Mouse (Mus musculus) ES-E14 (cell line): ENCODE results near the gene Dennd5a. TPM values are rescaled to one million over a fixed set of nuclear protein-coding genes. Genes with fewer than 3 reads are reported as not detected.

Experiments used
- DNase-seq: peaks from one replicate; pipeline ENCODE4 v3.0.0-alpha.2; 2013; ENCODE audit warnings: low read depth, low spot score
- H3K27ac ChIP-seq: 2 replicates; pipeline ENCODE4 v1.5.1; 2012; ENCODE audit warnings: low read depth, mild to moderate bottlenecking, low read length, moderate library complexity, mixed read lengths; ENCODE audit not compliant: poor library complexity, insufficient read depth, severe bottlenecking
- H3K36me3 ChIP-seq: 2 replicates; pipeline ENCODE4 v1.6.1; 2012; ENCODE audit warnings: mild to moderate bottlenecking, low read length, moderate library complexity, mixed read lengths; ENCODE audit not compliant: control insufficient read depth, poor library complexity, insufficient read depth, severe bottlenecking
- H3K4me1 ChIP-seq, 2 experiments: fragments of 150-350 bp in 1 of 2; sonication (generic) in 1 of 2; 2 replicates each; pipeline ENCODE4 v1.6.1; 2012; ENCODE audit warnings: low read length in 2 of 2, mild to moderate bottlenecking in 1 of 2, mixed read lengths in 1 of 2; ENCODE audit not compliant: control insufficient read depth in 2 of 2, insufficient read depth in 2 of 2, poor library complexity in 1 of 2
- H3K4me3 ChIP-seq, 2 experiments: fragments of 150-350 bp in 1 of 2; sonication (generic) in 1 of 2; 2 replicates each; pipeline ENCODE4 v1.5.1; 2012; ENCODE audit warnings: low read length in 2 of 2, low read depth in 1 of 2, mild to moderate bottlenecking in 1 of 2, mixed read lengths in 1 of 2; ENCODE audit not compliant: insufficient read depth in 1 of 2, poor library complexity in 1 of 2, severe bottlenecking in 1 of 2
- H3K9ac ChIP-seq: 2 replicates; pipeline ENCODE4 v1.6.1; 2012; ENCODE audit warnings: low read depth, mild to moderate bottlenecking, low read length, mixed read lengths; ENCODE audit not compliant: poor library complexity, insufficient read depth, severe bottlenecking
- H3K9me3 ChIP-seq: fragments of 150-350 bp; sonication (generic); 2 replicates; pipeline ENCODE4 v1.6.1; 2012; ENCODE audit warnings: low read depth, mild to moderate bottlenecking, low read length; ENCODE audit not compliant: control insufficient read depth, insufficient read depth
- CHD2 ChIP-seq: IDR thresholded peaks from 2 replicates; pipeline ENCODE4 v1.6.1; 2014; ENCODE audit warnings: mild to moderate bottlenecking, low read depth, low read length, inconsistent platforms
- HCFC1 ChIP-seq: IDR thresholded peaks from 2 replicates; pipeline ENCODE4 v1.6.1; 2012; ENCODE audit warnings: low read length, inconsistent platforms, borderline replicate concordance; ENCODE audit not compliant: insufficient read depth
- MAFK ChIP-seq: IDR thresholded peaks from 2 replicates; pipeline ENCODE4 v1.6.1; 2014; ENCODE audit warnings: mild to moderate bottlenecking, low read depth, low read length, inconsistent platforms; ENCODE audit not compliant: insufficient read depth
- ZC3H11A ChIP-seq: IDR thresholded peaks from 2 replicates; pipeline ENCODE4 v1.6.1; 2012; ENCODE audit warnings: low read depth, mild to moderate bottlenecking, inconsistent platforms, low read length, borderline replicate concordance
- ZNF384 ChIP-seq: IDR thresholded peaks from 2 replicates; pipeline ENCODE4 v1.6.1; 2012; ENCODE audit warnings: low read depth, low read length, inconsistent platforms
- in situ Hi-C, 2 experiments: fragments of 600-800 bp; cut with MboI; formaldehyde crosslinking; loops; one replicate each; pipeline ENCODE4 v1.15.1; 2025; ENCODE audit warnings: low sequenced_read_pairs in 2 of 2, inconsistent platforms in 1 of 2; ENCODE audit not compliant: unreplicated experiment in 2 of 2
- total RNA-seq: library from RNA; depleted of rRNA; stranded (reverse); fragments of 300-350 nt; gene quantifications from 2 replicates; pipeline ENCODE4 v1.2.3, GENCODE M21; 2012; rRNA removed

Gene Dennd5a
- total RNA-seq, 1 experiment: 28.8 TPM

GRCm38 (mm10) chr7:109849750-109850434 is 110.4 kb downstream of the Dennd5a start:
- Histone ChIP-seq H3K4me3 (no peak overlapping the region), H3K9me3 (no peaks in the 10 kb centered on the region), H3K36me3 (no peaks in the 10 kb centered on the region), H3K9ac (no peak overlapping the region), H3K27ac (no peak overlapping the region), H3K4me1 (no peaks in the 10 kb centered on the region)
- in situ Hi-C loops: no loop called here
- no peak for DNase-seq
- no peak for TF ChIP-seq CHD2
- TF ChIP-seq HCFC1: no peak
- no peak for TF ChIP-seq ZC3H11A
- TF ChIP-seq MAFK: no peak
- no peak for TF ChIP-seq ZNF384

GRCm38 (mm10) chr7:109848867-109849733 is 111.2 kb downstream of the Dennd5a start:
- Histone ChIP-seq H3K9ac (no peak overlapping the region), H3K27ac (no peak overlapping the region), H3K4me1 (no peaks in the 10 kb centered on the region), H3K4me3 (no peak overlapping the region), H3K36me3 (no peaks in the 10 kb centered on the region), H3K9me3 (no peaks in the 10 kb centered on the region)
- no peak for DNase-seq
- TF ChIP-seq CHD2: no peak
- no peak for TF ChIP-seq HCFC1
- TF ChIP-seq ZNF384: no peak
- TF ChIP-seq ZC3H11A: no peak
- no peak for TF ChIP-seq MAFK
- in situ Hi-C loops: no loop called here

GRCm38 (mm10) chr7:109844100-109844499 is 116.2 kb downstream of the Dennd5a start:
- Histone ChIP-seq H3K27ac (no peak overlapping the region), H3K4me1 (no peaks in the 10 kb centered on the region), H3K9me3 (no peaks in the 10 kb centered on the region), H3K4me3 (no peak overlapping the region), H3K36me3 (no peaks in the 10 kb centered on the region), H3K9ac (no peak overlapping the region)
- no peak for TF ChIP-seq ZC3H11A
- TF ChIP-seq CHD2: no peak
- TF ChIP-seq MAFK: no peak
- TF ChIP-seq ZNF384: no peak
- TF ChIP-seq HCFC1: no peak
- no peak for DNase-seq
- in situ Hi-C loops: no loop called here

Other genes starting within 250 kb of the Dennd5a start
- 0.48 and 1.3 TPM in 2 replicates for gene BC051019, start 236.6 kb downstream of the Dennd5a start, total RNA-seq
- not detected in 2 replicates for gene Ascl3, start 228.7 kb downstream of the Dennd5a start, total RNA-seq
- gene Tmem9b, start 207.6 kb downstream of the Dennd5a start, total RNA-seq: 11.1 and 17.2 TPM in 2 replicates
- gene Nrip3, start 178.4 kb downstream of the Dennd5a start, total RNA-seq: 0.58 and 0.98 TPM in 2 replicates
- gene Scube2, start 94.8 kb downstream of the Dennd5a start, total RNA-seq: 0.58 and 0.89 TPM in 2 replicates
- 154 and 161 TPM in 2 replicates for gene Tmem41b, start 26.5 kb upstream of the Dennd5a start, total RNA-seq
- 145 and 161 TPM in 2 replicates for gene Ipo7, start 57.8 kb upstream of the Dennd5a start, total RNA-seq
- 23.1 and 24.0 TPM in 2 replicates for gene Zfp143, start 100.7 kb upstream of the Dennd5a start, total RNA-seq
- gene Wee1, start 161.6 kb upstream of the Dennd5a start, total RNA-seq: 16.5 and 16.7 TPM in 2 replicates